Mouse (Mus musculus): ENCODE data around the gene Anp32a. TPM values are rescaled to one million over a fixed set of nuclear protein-coding genes. Genes with fewer than 3 reads are reported as not detected.

Gene Anp32a
- 100 to 1,000 TPM; 206 to 209 TPM for total RNA-seq (2021)

- intact Hi-C loops (cut with DNase I) = loop anchor here (1.0 to 10.0 kb wide), 3 partner anchors 74 to 216 kb away; partner anchors contain the start of gene Glce
- peak; percentile 99 for DNase-seq
These were observed at the start of gene Anp32a for GRCm38 (mm10) chr9:62341123-62341486. TSS of gene Anp32a (plus strand) at chr9:62341293.

GRCm38 (mm10) chr9:62295006-62295698, 45.9 kb upstream of the Anp32a start:
- intact Hi-C loops (cut with DNase I) = loop anchor here (1.0 kb wide), 4 partner anchors 78 to 258 kb away; no protein-coding TSS in a partner anchor
- peak; percentile 80 to 85 for DNase-seq

GRCm38 (mm10) chr9:62296891-62297290, 44.2 kb upstream of the Anp32a start:
- DNase-seq = no peak
- intact Hi-C loops (cut with DNase I) = no loop called here

- intact Hi-C loops (cut with DNase I) = no loop called here
- DNase-seq = no peak
These were observed 25.5 kb upstream of the Anp32a start for GRCm38 (mm10) chr9:62315556-62315955.

GRCm38 (mm10) chr9:62318729-62319128, 22.4 kb upstream of the Anp32a start:
- no peak for DNase-seq
- intact Hi-C loops (cut with DNase I) = no loop called here

- intact Hi-C loops (cut with DNase I) = no loop called here
- no peak for DNase-seq
These were observed 17.3 kb upstream of the Anp32a start for GRCm38 (mm10) chr9:62323816-62324215.

GRCm38 (mm10) chr9:62325965-62326364, 15.1 kb upstream of the Anp32a start:
- intact Hi-C loops (cut with DNase I) = no loop called here

GRCm38 (mm10) chr9:62334298-62334825, 6.7 kb upstream of the Anp32a start:
- intact Hi-C loops (cut with DNase I) = no loop called here
- DNase-seq = no peak

More at GRCm38 (mm10) chr9:62325965-62326364, 15.1 kb upstream of the Anp32a start:
- DNase-seq = no peak

- intact Hi-C loops (cut with DNase I) = loop anchor here (5.0 kb wide), 1 partner anchor 37 kb away; no protein-coding TSS in a partner anchor
These were observed 5.7 kb upstream of the Anp32a start for GRCm38 (mm10) chr9:62335396-62335795.

GRCm38 (mm10) chr9:62337924-62338635, 3.0 kb upstream of the Anp32a start:
- DNase-seq = no peak
- intact Hi-C loops (cut with DNase I) = loop anchor here (5.0 kb wide), 1 partner anchor 34 kb away; no protein-coding TSS in a partner anchor

More at GRCm38 (mm10) chr9:62335396-62335795, 5.7 kb upstream of the Anp32a start:
- no peak for DNase-seq

GRCm38 (mm10) chr9:62338636-62339191, 2.4 kb upstream of the Anp32a start:
- DNase-seq = no peak
- intact Hi-C loops (cut with DNase I) = loop anchor here (5.0 kb wide), 1 partner anchor 34 kb away; no protein-coding TSS in a partner anchor

- intact Hi-C loops (cut with DNase I) = loop anchor here (1.0 to 10.0 kb wide), 3 partner anchors 75 to 216 kb away; partner anchors contain the start of gene Glce
- no peak for DNase-seq
These were observed 581 bp upstream of the Anp32a start for GRCm38 (mm10) chr9:62340301-62341122.

- DNase-seq = peak in 1 of 2 experiments; percentile 71
- intact Hi-C loops (cut with DNase I) = loop anchor here (1.0 to 10.0 kb wide), 3 partner anchors 73 to 217 kb away; partner anchors contain the start of gene Glce
These were observed 778 bp downstream of the Anp32a start for GRCm38 (mm10) chr9:62341701-62342440.

GRCm38 (mm10) chr9:62342441-62343191, 1.5 kb downstream of the Anp32a start:
- DNase-seq = peak; percentile 68 to 85
- intact Hi-C loops (cut with DNase I) = loop anchor here (5.0 to 10.0 kb wide), 2 partner anchors 95 to 218 kb away; partner anchors contain the start of gene Glce

GRCm38 (mm10) chr9:62343192-62343903, 2.3 kb downstream of the Anp32a start:
- intact Hi-C loops (cut with DNase I) = loop anchor here (5.0 to 10.0 kb wide), 2 partner anchors 94 to 219 kb away; partner anchors contain the start of gene Glce

GRCm38 (mm10) chr9:62343904-62344491, 2.9 kb downstream of the Anp32a start:
- intact Hi-C loops (cut with DNase I) = loop anchor here (2.0 to 10.0 kb wide), 3 partner anchors 19 to 219 kb away; partner anchors contain the start of gene Glce
- peak; percentile 75 to 85 for DNase-seq

More at GRCm38 (mm10) chr9:62343192-62343903, 2.3 kb downstream of the Anp32a start:
- peak; percentile 85 to 89 for DNase-seq

GRCm38 (mm10) chr9:62344545-62344944, 3.5 kb downstream of the Anp32a start:
- intact Hi-C loops (cut with DNase I) = loop anchor here (2.0 to 10.0 kb wide), 3 partner anchors 18 to 220 kb away; partner anchors contain the start of gene Glce
- DNase-seq = peak; percentile 70 to 82

All from heart, postnatal 36 days (tissue).